In genomic region chr4:124705661-124706269, GRCm38 (mm10) we compare ENCODE assay signal across 7 mouse cellular contexts. TPM values are rescaled to one million over a fixed set of nuclear protein-coding genes. Genes with fewer than 3 reads are reported as not detected.
DNase-seq lines count a peak whose midpoint lies in the region; ATAC-seq and TF ChIP-seq lines count a peak whose summit lies in the region.

No protein-coding gene starts in this region.

- peaks cover 4% of the 10 kb centered on the region; the same call in 1 of the 2 replicates for H3K36me3 ChIP-seq in kidney, embryonic 14.5 days (ENCODE audit: control insufficient read depth, insufficient read depth, low read length)
- H3K36me3 ChIP-seq in E14TG2a.4 (ENCODE audit: insufficient read depth, low read length), result peaks cover 17% of the 10 kb centered on the region
- H3K36me3 ChIP-seq in limb, embryonic 13.5 days, result peaks cover 26% of the 10 kb centered on the region

- H3K9me3 ChIP-seq in kidney, embryonic 14.5 days (ENCODE audit: control insufficient read depth, low read length), result no peaks in the 10 kb centered on the region
- H3K9me3 ChIP-seq in E14TG2a.4 (ENCODE audit: low read length), result no peaks in the 10 kb centered on the region
- no peaks in the 10 kb centered on the region for H3K9me3 ChIP-seq in limb, embryonic 13.5 days

- peaks cover 51% of the 10 kb centered on the region for H3K4me1 ChIP-seq in kidney, embryonic 14.5 days (ENCODE audit: control insufficient read depth, insufficient read depth, low read length)
- peaks cover 89% of the 10 kb centered on the region for H3K4me1 ChIP-seq in E14TG2a.4 (replicated peaks; ENCODE audit: low read depth, low read length)
- peaks cover 31% of the 10 kb centered on the region for H3K4me1 ChIP-seq in bone marrow macrophage, adult 2 months (ENCODE audit: control insufficient read depth, insufficient read depth, low read length)
- H3K4me1 ChIP-seq in limb, embryonic 13.5 days, result peaks cover 86% of the 10 kb centered on the region

- no peaks in the 10 kb centered on the region for H3K27me3 ChIP-seq in kidney, embryonic 14.5 days (ENCODE audit: control insufficient read depth, insufficient read depth, low read length)
- peaks cover 8% of the 10 kb centered on the region for H3K27me3 ChIP-seq in E14TG2a.4 (ENCODE audit: insufficient read depth, low read length)
- H3K27me3 ChIP-seq in limb, embryonic 13.5 days, result no peaks in the 10 kb centered on the region

- H3K27ac ChIP-seq in kidney, embryonic 14.5 days (ENCODE audit: low read depth, low read length), result peak overlapping the region; percentile 96; the same call in 1 of the 2 replicates
- peak overlapping the region; percentile 99 for H3K27ac ChIP-seq in bone marrow macrophage, adult 2 months (ENCODE audit: insufficient read depth, low read depth, low read length)
- H3K27ac ChIP-seq in limb, embryonic 13.5 days, result peak overlapping the region; percentile 97; the same call in 1 of the 2 replicates

- H3K9ac ChIP-seq in kidney, embryonic 14.5 days (ENCODE audit: low read depth, low read length), result no peak overlapping the region
- H3K9ac ChIP-seq in limb, embryonic 13.5 days, result 0 out of 2 replicates have a peak overlapping the region, but pooled peaks have one; percentile 35

- H3K4me3 ChIP-seq in kidney, embryonic 14.5 days (ENCODE audit: low read length), result no peak overlapping the region
- peak overlapping the region; percentile 39 for H3K4me3 ChIP-seq in E14TG2a.4 (replicated peaks; ENCODE audit: low read length)
- peak overlapping the region; percentile 60 for H3K4me3 ChIP-seq in bone marrow macrophage, adult 2 months (ENCODE audit: insufficient read depth, low read length)
- H3K4me3 ChIP-seq in limb, embryonic 13.5 days, result no peak overlapping the region

- 80% methylated on average over 23 of the region's 23 CpGs for WGBS in kidney, embryonic 14.5 days
- 90% methylated on average over 23 of the region's 23 CpGs for WGBS in limb, embryonic 13.5 days

- H3K4me2 ChIP-seq in kidney, embryonic 14.5 days (replicated peaks; ENCODE audit: low read depth, low read length), result peak overlapping the region; percentile 5; the same call in 1 of the 2 replicates
- H3K4me2 ChIP-seq in limb, embryonic 13.5 days (replicated peaks), result peak overlapping the region; percentile 77; the same call in 1 of the 2 replicates

- TF ChIP-seq CTCF in E14TG2a.4 (conservative IDR thresholded peaks at IDR 0.05; ENCODE audit: low read length), result no peak
- no peak for TF ChIP-seq CTCF in bone marrow macrophage, adult 2 months (IDR thresholded peaks at IDR 0.05; ENCODE audit: low read depth, low read length)

- ATAC-seq in kidney, embryonic 14.5 days (ENCODE audit: low FRiP score, low TSS enrichment), result no peak
- ATAC-seq in limb, embryonic 13.5 days (ENCODE audit: low FRiP score, low read depth), result no peak

- DNase-seq in kidney, postnatal 14 days, result no peak
- no peak for DNase-seq in adrenal gland, postnatal 36 days
- DNase-seq in layer of hippocampus, postnatal 36 days, result no peak

- TF ChIP-seq POLR2A in bone marrow macrophage, adult 2 months (IDR thresholded peaks at IDR 0.05; ENCODE audit: borderline replicate concordance, low read depth, low read length), result no peak

RNA-seq across cellular contexts. Expression of gene Fhl3, which starts 5.3 kb away (rescaled TPM):
- 9.5 and 9.7 TPM in 2 replicates for polyA plus RNA-seq in kidney, embryonic 14.5 days (2014; fragmentation: Nextera tagmentation; extraction: Ambion mirVana)
- 149 and 167 TPM in 2 replicates for polyA plus RNA-seq in bone marrow macrophage, adult 2 months (2012; ENCODE audit: insufficient read depth, insufficient read length, missing spikeins)
- 19.9 and 23.8 TPM in 2 replicates for polyA plus RNA-seq in limb, embryonic 13.5 days (2015; fragmentation: Nextera tagmentation; extraction: Ambion mirVana)
- total RNA-seq in adrenal gland, postnatal 36 days (2021), result 1 to 10 TPM; 8.1 to 9.0 TPM
- 1 to 10 TPM; 1.7 to 2.4 TPM for total RNA-seq in layer of hippocampus, postnatal 36 days (2021)

RNA-seq across cellular contexts. Expression of gene Sf3a3, which starts 8.8 kb away (rescaled TPM):
- polyA plus RNA-seq in kidney, embryonic 14.5 days (2014; fragmentation: Nextera tagmentation; extraction: Ambion mirVana), result 177 and 183 TPM in 2 replicates
- 44.4 and 47.6 TPM in 2 replicates for polyA plus RNA-seq in bone marrow macrophage, adult 2 months (2012; ENCODE audit: insufficient read depth, insufficient read length, missing spikeins)
- polyA plus RNA-seq in limb, embryonic 13.5 days (2015; fragmentation: Nextera tagmentation; extraction: Ambion mirVana), result 180 and 188 TPM in 2 replicates
- 10 to 100 TPM; 39.3 to 39.6 TPM for total RNA-seq in adrenal gland, postnatal 36 days (2021)
- total RNA-seq in layer of hippocampus, postnatal 36 days (2021), result 10 to 100 TPM; 34.9 to 35.4 TPM

RNA-seq across cellular contexts. Expression of gene Utp11, which starts 12.4 kb away (rescaled TPM):
- polyA plus RNA-seq in kidney, embryonic 14.5 days (2014; fragmentation: Nextera tagmentation; extraction: Ambion mirVana), result 67.9 and 93.7 TPM in 2 replicates
- polyA plus RNA-seq in bone marrow macrophage, adult 2 months (2012; ENCODE audit: insufficient read depth, insufficient read length, missing spikeins), result 45.8 and 49.4 TPM in 2 replicates
- 84.4 and 87.9 TPM in 2 replicates for polyA plus RNA-seq in limb, embryonic 13.5 days (2015; fragmentation: Nextera tagmentation; extraction: Ambion mirVana)
- 10 to 100 TPM; 30.0 to 40.6 TPM for total RNA-seq in adrenal gland, postnatal 36 days (2021)
- 10 to 100 TPM; 15.9 to 16.9 TPM for total RNA-seq in layer of hippocampus, postnatal 36 days (2021)

RNA-seq across cellular contexts. Expression of gene Inpp5b, which starts 35.9 kb away (rescaled TPM):
- 22.2 and 26.4 TPM in 2 replicates for polyA plus RNA-seq in kidney, embryonic 14.5 days (2014; fragmentation: Nextera tagmentation; extraction: Ambion mirVana)
- polyA plus RNA-seq in bone marrow macrophage, adult 2 months (2012; ENCODE audit: insufficient read depth, insufficient read length, missing spikeins), result 29.4 and 33.8 TPM in 2 replicates
- polyA plus RNA-seq in limb, embryonic 13.5 days (2015; fragmentation: Nextera tagmentation; extraction: Ambion mirVana), result 24.6 and 25.2 TPM in 2 replicates
- total RNA-seq in adrenal gland, postnatal 36 days (2021), result 10 to 100 TPM; 15.9 to 21.0 TPM
- total RNA-seq in layer of hippocampus, postnatal 36 days (2021), result 10 to 100 TPM; 40.9 to 51.4 TPM

RNA-seq across cellular contexts. Expression of gene Pou3f1, which starts 49.2 kb away (rescaled TPM):
- polyA plus RNA-seq in kidney, embryonic 14.5 days (2014; fragmentation: Nextera tagmentation; extraction: Ambion mirVana), result 1.6 and 1.7 TPM in 2 replicates
- polyA plus RNA-seq in bone marrow macrophage, adult 2 months (2012; ENCODE audit: insufficient read depth, insufficient read length, missing spikeins), result not detected in 2 replicates
- polyA plus RNA-seq in limb, embryonic 13.5 days (2015; fragmentation: Nextera tagmentation; extraction: Ambion mirVana), result 0.75 and 0.99 TPM in 2 replicates
- under 1 TPM in 1 of 2 experiments, not detected in 1; 0.10 TPM for total RNA-seq in adrenal gland, postnatal 36 days (2021)
- 10 to 100 TPM; 42.7 to 44.9 TPM for total RNA-seq in layer of hippocampus, postnatal 36 days (2021)

Comparison
In these comparisons a context has a peak if more than half of its experiments do, and no peak if none do; other contexts are left out.
1. H3K4me3 ChIP-seq: peak in E14TG2a.4 (single experiment) and bone marrow macrophage, adult 2 months (single experiment); none in kidney, embryonic 14.5 days (single experiment) and limb, embryonic 13.5 days (single experiment).
2. Peak in every context shown above with its lines, with median percentiles within 50 percentile points of each other: H3K27ac ChIP-seq.